Mouse (Mus musculus): ENCODE data around the gene Nudt3. TPM values are rescaled to one million over a fixed set of nuclear protein-coding genes. Genes with fewer than 3 reads are reported as not detected.
A peak's percentile ranks its signal among the peaks of the same experiment; 100 is the strongest.

Gene Nudt3
- polyA plus RNA-seq, 1 experiment from 2014 or later = 251 TPM

DNA sequence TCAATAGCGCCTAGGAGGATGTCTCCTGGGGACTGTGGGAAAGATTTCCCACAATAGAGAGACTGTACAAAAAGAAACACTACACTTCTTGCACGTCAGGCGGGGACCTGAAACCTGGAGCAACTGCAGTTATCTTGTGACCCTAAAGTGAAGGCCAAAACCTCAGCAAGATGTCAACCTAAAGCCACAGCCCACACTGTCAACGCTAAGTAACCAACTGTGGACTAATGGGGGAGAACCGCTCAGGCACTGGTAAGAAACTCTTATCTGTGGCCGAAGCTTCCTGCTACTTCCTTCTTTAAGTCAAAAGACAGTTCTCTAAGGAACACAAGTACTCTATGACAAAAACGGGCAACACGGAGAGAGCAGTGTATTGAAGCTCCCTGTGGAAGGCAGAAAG is 35.1 kb downstream of the Nudt3 start:
- no peak overlapping the region for H3K9ac ChIP-seq
- peaks cover 8% of the 10 kb centered on the region; the same call in 1 of the 2 replicates for H3K36me3 ChIP-seq (replicated peaks)
- H3K4me1 ChIP-seq = peaks cover 5% of the 10 kb centered on the region
- H3K4me2 ChIP-seq = no peak overlapping the region
- no peak overlapping the region for H3K4me3 ChIP-seq
- no peak overlapping the region for H3K27ac ChIP-seq
- 86% methylated on average over 8 of the region's 8 CpGs for WGBS
- no peaks in the 10 kb centered on the region for H3K27me3 ChIP-seq (replicated peaks)
- ATAC-seq (replicated peaks) = no peak
- no peaks in the 10 kb centered on the region for H3K9me3 ChIP-seq

DNA sequence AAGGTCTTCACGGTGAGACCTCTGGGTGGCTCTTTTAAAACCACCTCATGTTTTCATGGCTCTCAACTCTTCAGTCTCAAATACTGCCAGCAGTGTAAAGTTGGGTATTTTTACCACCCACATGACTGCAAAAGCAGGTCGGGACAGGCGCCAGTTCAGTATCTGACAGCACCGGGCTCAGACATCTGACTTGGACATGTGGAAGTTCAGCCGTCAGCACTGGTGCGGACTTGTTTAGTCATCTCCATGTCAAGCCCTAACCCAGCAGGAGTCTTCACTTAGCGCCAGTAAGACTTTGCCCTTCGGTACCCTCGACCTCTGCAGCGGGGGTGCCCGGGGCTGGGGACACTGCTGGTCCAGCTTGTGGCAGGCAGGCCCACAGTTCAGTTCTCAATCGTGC is 36.0 kb downstream of the Nudt3 start:
- no peak overlapping the region for H3K4me2 ChIP-seq
- H3K27me3 ChIP-seq (replicated peaks) = no peaks in the 10 kb centered on the region
- no peak overlapping the region for H3K27ac ChIP-seq
- H3K9me3 ChIP-seq = no peaks in the 10 kb centered on the region
- H3K4me1 ChIP-seq = peaks cover 5% of the 10 kb centered on the region
- ATAC-seq (replicated peaks) = no peak
- H3K9ac ChIP-seq = no peak overlapping the region
- no peak overlapping the region for H3K4me3 ChIP-seq
- H3K36me3 ChIP-seq (replicated peaks) = peaks cover 5% of the 10 kb centered on the region; the same call in 1 of the 2 replicates
- WGBS = 81% methylated on average over 12 of the region's 12 CpGs

DNA sequence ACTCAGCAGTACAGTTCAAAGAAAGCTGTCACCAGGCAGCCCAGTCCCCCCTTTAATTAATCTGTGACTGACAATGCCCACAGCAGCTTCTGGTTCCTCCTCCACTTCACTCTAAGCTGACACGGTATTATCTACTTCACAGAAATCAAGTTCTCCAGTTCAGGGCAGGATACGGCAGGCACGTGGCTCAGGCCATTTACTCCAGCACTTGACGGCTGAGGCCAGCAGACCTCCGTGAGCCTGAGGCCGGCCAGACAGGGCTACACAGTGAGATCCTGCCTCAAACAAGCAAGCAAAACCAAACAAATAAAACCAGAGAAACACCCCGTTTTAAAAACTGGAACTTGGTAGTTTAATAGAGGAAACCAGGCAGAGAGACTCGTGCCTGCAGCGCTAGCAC is 36.6 kb downstream of the Nudt3 start:
- no peaks in the 10 kb centered on the region for H3K27me3 ChIP-seq (replicated peaks)
- ATAC-seq (replicated peaks) = no peak
- H3K4me3 ChIP-seq = no peak overlapping the region
- H3K4me1 ChIP-seq = peaks cover 5% of the 10 kb centered on the region
- H3K36me3 ChIP-seq (replicated peaks) = peaks cover 8% of the 10 kb centered on the region; the same call in 1 of the 2 replicates
- 53% methylated on average over 9 of the region's 9 CpGs for WGBS
- no peak overlapping the region for H3K4me2 ChIP-seq
- H3K9me3 ChIP-seq = no peaks in the 10 kb centered on the region
- no peak overlapping the region for H3K9ac ChIP-seq
- H3K27ac ChIP-seq = no peak overlapping the region

DNA sequence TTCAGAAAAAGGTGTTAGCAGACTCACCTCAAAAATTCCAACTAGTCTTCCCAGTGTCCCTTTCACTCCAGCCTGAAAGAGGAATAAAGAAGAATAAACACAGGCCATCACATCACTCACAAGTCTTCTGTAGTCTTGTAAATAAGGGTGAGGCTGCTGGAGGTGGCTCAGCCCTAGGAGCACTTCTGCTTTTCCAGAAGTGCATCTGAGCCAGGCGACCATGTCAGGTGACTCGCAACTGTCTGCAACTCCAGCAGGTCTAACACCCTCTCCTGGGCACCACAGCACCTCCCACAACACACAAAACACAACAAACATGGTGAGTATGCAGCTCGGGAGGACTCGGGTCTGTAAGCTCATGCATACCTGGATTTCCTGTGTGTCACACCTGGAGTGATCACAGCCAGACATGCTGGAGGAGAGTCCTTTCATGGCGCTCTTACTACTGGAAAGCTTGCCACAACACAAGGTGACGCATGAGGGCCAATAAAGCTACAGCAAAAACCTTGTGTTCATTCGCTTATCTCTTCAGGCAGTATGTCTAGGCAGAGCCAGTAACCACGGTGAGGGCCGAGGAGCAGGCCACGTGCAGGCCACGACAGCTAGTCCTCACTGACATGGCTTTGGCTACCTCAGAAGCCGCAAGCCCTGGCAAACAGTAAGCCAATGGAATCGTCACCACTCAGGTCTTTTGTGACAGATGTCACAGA is 40.0 kb downstream of the Nudt3 start:
- Histone ChIP-seq H3K9me3 (no peaks in the 10 kb centered on the region), H3K36me3 (replicated peaks) (peaks cover 25% of the 10 kb centered on the region), H3K4me1 (peaks cover 5% of the 10 kb centered on the region), H3K4me2 (no peak overlapping the region), H3K27ac (no peak overlapping the region), H3K9ac (no peak overlapping the region), H3K4me3 (no peak overlapping the region), H3K27me3 (replicated peaks) (no peaks in the 10 kb centered on the region)
- 93% methylated on average over 13 of the region's 13 CpGs for WGBS
- ATAC-seq (replicated peaks) = no peak

DNA sequence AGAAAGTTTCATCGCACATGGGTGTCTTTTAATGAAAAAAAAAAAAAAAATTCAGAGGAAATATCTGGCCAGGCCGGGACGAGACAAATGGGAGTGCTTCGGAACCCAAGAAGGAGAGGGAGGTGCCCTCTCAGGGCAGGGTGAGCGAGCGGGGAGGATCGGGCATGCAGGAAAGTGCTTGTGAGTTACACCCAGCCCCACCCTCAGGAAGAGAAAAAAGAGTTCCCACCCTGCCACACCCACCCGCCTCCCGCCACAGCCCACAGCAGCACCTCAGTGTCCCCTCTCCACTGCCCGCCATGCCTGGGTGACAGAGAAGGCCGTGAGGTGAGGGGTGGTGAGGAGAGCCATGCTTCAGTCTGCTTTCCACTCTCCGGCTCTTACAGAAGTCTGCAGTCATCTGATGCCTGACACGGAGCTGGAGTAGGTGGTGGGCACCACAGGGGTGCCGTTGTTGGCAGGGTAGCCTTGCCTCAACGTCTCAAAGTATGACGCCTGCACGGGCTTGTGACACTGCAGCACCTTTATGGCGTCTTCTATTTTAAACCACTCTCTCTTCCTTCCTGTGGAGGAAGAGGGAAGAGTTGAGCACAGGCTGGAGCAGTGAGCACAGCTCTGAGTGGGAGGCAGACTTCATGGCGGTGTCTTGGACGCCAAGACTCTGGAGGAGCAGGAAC is 42.8 kb downstream of the Nudt3 start:
- no peaks in the 10 kb centered on the region for H3K27me3 ChIP-seq (replicated peaks)
- no peak overlapping the region for H3K9ac ChIP-seq
- 86% methylated on average over 20 of the region's 20 CpGs for WGBS
- no peak overlapping the region for H3K27ac ChIP-seq
- no peak for ATAC-seq (replicated peaks)
- no peak overlapping the region for H3K4me2 ChIP-seq
- no peaks in the 10 kb centered on the region for H3K9me3 ChIP-seq
- no peak overlapping the region for H3K4me3 ChIP-seq
- H3K4me1 ChIP-seq = no peaks in the 10 kb centered on the region
- peaks cover 25% of the 10 kb centered on the region for H3K36me3 ChIP-seq (replicated peaks)

DNA sequence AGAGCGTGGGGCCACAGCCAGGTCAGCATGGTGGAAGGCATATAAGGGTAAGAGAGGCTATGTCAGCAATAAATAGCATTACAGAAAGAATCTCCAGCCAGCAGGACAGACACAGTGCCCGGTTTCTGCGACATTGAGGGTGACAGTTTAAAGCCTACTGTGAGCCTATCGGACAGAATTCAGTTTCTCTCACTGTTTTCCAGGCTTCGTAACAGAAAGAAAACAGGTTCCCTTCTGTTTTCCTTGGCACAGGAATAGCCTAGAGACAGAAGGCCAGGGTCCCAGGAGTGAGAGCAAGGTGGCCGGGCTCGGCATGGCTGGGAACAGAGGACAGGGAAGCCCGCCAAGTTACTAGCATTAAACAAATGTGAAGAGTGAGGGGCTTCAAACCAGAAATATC is 43.5 kb downstream of the Nudt3 start:
- no peak for ATAC-seq (replicated peaks)
- H3K9ac ChIP-seq = no peak overlapping the region
- H3K9me3 ChIP-seq = no peaks in the 10 kb centered on the region
- H3K27ac ChIP-seq = no peak overlapping the region
- H3K4me2 ChIP-seq = no peak overlapping the region
- 87% methylated on average over 8 of the region's 8 CpGs for WGBS
- no peaks in the 10 kb centered on the region for H3K27me3 ChIP-seq (replicated peaks)
- no peaks in the 10 kb centered on the region for H3K4me1 ChIP-seq
- H3K4me3 ChIP-seq = no peak overlapping the region
- H3K36me3 ChIP-seq (replicated peaks) = peaks cover 25% of the 10 kb centered on the region

DNA sequence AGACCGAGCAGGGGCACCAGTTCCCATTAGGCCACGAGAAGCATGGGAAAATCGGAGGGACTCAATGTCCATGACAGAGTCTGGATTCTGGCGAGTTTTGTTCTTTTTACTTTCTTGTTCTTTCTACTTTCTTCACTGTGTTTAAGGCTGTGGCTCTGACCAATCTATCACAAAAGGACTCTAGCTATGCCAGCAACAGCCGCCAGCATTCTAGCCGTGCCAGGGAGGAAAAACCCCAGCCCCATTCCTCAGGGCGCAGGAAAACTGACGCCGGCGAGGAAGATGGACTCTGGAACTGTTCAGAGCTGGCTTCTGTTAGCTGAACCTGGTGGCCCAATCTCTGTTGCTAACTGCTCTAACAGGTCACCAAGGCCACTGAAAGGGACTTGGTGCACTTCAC is 44.8 kb downstream of the Nudt3 start:
- Histone ChIP-seq H3K36me3 (replicated peaks) (peaks cover 25% of the 10 kb centered on the region), H3K27ac (0 out of 2 replicates have a peak overlapping the region, but pooled peaks have one; percentile 34), H3K27me3 (replicated peaks) (no peaks in the 10 kb centered on the region), H3K9me3 (no peaks in the 10 kb centered on the region), H3K4me2 (no peak overlapping the region), H3K9ac (no peak overlapping the region), H3K4me3 (no peak overlapping the region), H3K4me1 (no peaks in the 10 kb centered on the region)
- no peak for ATAC-seq (replicated peaks)
- WGBS = 95% methylated on average over 10 of the region's 10 CpGs

DNA sequence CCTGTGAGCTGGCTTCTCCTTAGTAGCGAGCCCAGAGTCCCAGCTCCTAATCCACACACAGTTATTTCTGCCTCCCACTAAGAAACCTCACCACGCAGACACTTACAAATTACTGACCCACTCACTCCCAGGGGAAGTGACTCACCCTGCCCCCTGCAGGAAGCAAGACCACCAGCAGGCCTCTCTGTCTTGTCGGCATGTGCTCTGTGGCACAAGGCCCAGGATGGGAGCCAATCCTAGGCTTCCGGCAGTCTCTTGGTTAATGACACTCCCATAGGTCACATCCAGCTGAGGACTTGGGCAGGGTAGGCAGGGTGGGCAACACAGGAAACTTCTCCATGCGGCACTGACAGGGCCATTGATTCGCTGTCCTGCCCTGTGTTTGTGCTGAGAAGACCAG is 45.8 kb downstream of the Nudt3 start:
- Histone ChIP-seq H3K4me3 (no peak overlapping the region), H3K27ac (no peak overlapping the region), H3K4me2 (no peak overlapping the region), H3K4me1 (no peaks in the 10 kb centered on the region), H3K9ac (no peak overlapping the region), H3K27me3 (replicated peaks) (no peaks in the 10 kb centered on the region), H3K36me3 (replicated peaks) (peaks cover 20% of the 10 kb centered on the region), H3K9me3 (no peaks in the 10 kb centered on the region)
- ATAC-seq (replicated peaks) = no peak
- WGBS = 71% methylated on average over 6 of the region's 6 CpGs

DNA sequence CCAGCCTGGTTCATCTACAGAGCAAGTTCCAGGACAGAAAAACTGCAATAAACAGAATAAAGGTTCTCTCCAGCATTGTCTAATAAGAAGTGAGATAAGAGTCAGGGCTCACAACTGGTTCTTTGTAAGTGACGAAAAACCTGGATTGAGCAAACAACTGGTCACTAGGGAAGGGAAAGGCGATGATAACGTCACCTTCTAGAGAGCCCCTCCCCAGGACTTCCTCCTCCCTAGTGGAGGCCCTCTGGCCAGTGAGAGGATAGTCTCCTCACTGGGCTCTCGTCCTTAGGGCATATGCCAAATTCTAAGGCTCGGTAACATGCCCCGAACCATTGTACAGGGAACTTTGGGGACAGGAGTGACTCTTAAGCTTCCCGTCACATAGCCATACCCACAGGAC is 47.2 kb downstream of the Nudt3 start:
- Histone ChIP-seq H3K27me3 (replicated peaks) (no peaks in the 10 kb centered on the region), H3K27ac (no peak overlapping the region), H3K4me3 (no peak overlapping the region), H3K4me1 (no peaks in the 10 kb centered on the region), H3K36me3 (replicated peaks) (peaks cover 16% of the 10 kb centered on the region), H3K4me2 (no peak overlapping the region), H3K9me3 (no peaks in the 10 kb centered on the region), H3K9ac (no peak overlapping the region)
- ATAC-seq (replicated peaks) = no peak
- WGBS = 91% methylated on average over 7 of the region's 7 CpGs

DNA sequence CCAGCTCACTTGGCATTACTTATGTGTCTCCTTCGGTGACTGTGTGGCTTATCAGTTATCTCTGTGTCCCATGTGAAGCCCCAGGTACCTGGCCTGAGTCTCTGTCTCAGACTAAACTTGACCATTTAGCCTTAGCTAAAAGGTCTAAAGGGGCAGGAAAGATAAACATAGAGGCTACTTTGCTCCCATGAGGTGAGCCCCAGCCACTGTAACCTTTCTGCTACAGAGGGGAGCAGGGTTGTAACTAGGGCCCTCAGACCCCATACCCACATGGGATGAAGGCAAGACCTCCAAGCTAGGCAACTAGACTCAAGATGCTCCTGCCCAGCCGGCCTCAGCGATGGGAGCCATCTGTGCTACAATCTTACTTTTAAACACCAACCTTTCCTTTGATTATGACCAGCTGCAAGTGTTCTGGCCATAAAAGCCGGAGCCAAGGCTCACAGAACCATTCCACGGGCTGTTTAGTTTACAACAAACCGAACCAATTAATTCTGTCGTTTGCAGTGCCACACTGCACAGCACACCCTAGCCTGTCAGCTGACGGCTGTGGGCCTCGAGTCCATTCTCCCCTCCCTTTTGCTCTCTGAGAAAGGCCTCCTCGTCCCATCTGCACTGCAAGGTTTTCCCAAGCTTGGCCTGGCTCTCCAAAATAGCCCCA is 48.0 kb downstream of the Nudt3 start:
- Histone ChIP-seq H3K27me3 (replicated peaks) (no peaks in the 10 kb centered on the region), H3K27ac (no peak overlapping the region), H3K4me1 (no peaks in the 10 kb centered on the region), H3K4me2 (no peak overlapping the region), H3K36me3 (replicated peaks) (peaks cover 12% of the 10 kb centered on the region; the same call in 1 of the 2 replicates), H3K9ac (no peak overlapping the region), H3K9me3 (no peaks in the 10 kb centered on the region), H3K4me3 (no peak overlapping the region)
- ATAC-seq (replicated peaks) = no peak
- WGBS = 90% methylated on average over 10 of the region's 10 CpGs

DNA sequence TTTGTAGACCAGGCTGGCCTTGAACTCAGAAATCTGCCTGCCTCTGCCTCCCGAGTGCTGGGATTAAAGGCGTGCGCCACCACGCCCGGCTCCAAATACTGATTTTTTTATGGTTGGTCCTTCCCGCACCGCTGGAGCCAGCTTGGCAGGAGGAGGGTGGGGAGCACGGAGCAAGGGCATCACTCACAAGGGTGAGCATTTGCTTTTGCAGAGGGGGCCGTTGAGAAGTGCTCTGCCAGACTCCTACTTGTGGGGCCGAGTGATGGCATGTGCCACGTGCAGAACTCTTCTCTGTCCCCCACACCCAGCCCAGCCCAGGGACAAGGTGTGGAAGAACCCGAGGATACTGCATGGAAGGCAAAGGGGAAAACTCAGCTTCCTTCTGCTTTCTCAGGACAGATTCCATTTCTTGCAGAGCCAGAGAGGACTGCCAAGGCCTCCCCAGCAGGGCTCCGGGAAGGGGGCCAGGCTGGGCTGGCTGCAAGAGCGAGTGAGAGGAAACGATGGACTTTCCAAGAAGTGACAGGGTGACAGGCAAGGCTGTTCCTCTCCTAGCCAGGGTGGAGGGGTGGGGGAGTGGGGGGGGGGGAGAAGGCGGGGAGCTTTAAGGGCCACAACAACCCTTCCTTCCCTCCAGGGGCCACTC is 48.7 kb downstream of the Nudt3 start:
- 87% methylated on average over 16 of the region's 16 CpGs for whole genome bisulfite sequencing
- H3K9me3 ChIP-seq = no peaks in the 10 kb centered on the region
- H3K36me3 ChIP-seq (replicated peaks) = peaks cover 12% of the 10 kb centered on the region; the same call in 1 of the 2 replicates
- ATAC-seq (replicated peaks) = no peak
- no peak overlapping the region for H3K4me3 ChIP-seq
- no peaks in the 10 kb centered on the region for H3K27me3 ChIP-seq (replicated peaks)
- no peak overlapping the region for H3K27ac ChIP-seq
- no peak overlapping the region for H3K4me2 ChIP-seq
- no peak overlapping the region for H3K9ac ChIP-seq
- no peaks in the 10 kb centered on the region for H3K4me1 ChIP-seq

DNA sequence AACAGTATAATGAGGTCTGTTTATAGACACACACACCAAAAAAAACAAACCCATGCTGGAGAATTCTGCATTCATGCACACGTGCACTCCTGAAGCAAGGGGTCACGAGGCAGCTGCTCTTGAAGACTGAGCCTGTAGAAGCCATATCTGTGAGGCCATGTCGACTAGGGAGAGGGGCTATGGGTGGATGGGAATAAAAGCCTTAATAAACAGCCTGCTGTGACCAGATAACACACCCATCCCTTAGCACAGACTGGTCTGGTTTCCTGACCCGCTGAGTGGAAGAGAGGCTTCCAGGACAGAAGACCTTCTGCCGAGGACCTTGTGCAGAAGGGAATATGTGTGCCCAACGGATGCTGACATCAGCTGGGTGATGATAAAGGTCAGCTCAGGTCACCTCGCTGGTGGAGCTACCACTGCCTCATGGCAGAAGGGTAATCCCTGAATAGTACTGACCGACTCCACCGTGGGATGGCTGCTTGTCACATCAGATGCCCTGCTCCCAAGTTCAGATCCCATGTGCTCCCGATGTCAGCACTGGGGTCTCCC is 49.4 kb downstream of the Nudt3 start:
- H3K4me3 ChIP-seq = no peak overlapping the region
- ATAC-seq (replicated peaks) = no peak
- H3K9ac ChIP-seq = no peak overlapping the region
- 90% methylated on average over 10 of the region's 10 CpGs for WGBS
- no peak overlapping the region for H3K27ac ChIP-seq
- peaks cover 5% of the 10 kb centered on the region; the same call in 1 of the 2 replicates for H3K36me3 ChIP-seq (replicated peaks)
- no peaks in the 10 kb centered on the region for H3K9me3 ChIP-seq
- H3K4me2 ChIP-seq = no peak overlapping the region
- H3K4me1 ChIP-seq = no peaks in the 10 kb centered on the region
- no peaks in the 10 kb centered on the region for H3K27me3 ChIP-seq (replicated peaks)
